16 mouse cellular contexts compared by ENCODE assay signal in the genomic region with DNA sequence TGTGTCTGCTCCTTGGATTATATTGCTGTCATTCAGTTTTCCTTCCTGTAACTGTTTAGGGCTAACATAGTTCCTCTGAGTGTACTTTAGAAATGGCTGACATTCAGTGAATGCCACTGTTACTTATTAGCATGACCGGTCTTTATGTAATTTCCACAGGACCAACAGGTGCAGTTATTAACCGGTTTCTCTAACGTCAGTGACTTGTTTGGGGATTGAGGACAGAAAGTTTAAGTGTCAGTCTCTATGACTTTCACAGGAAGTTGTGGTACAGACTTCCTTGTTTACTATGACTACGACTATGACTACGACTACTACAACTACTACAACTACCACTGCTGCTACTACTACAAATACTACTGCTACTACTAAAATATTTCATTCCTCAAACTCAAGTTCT.
A peak's percentile ranks its signal among the peaks of the same experiment; 100 is the strongest.
DNase-seq lines count a peak whose midpoint lies in the region; TF ChIP-seq lines count a peak whose summit lies in the region.
"Had no signal": no experiment of that assay in that cellular context is flagged by ENCODE, and none has a peak within 500 bp of the region (broad histone marks: within the 10 kb centered on the region; RNA-seq: fewer than 3 reads in every experiment).

No protein-coding gene starts in this region.

- no peak overlapping the region for H3K27ac ChIP-seq in thymus, adult 2 months (ENCODE audit: control insufficient read depth, insufficient read depth, low read length)
- H3K27ac ChIP-seq in macrophage: peak overlapping the region; percentile 32
- H3K27ac ChIP-seq: embryonic facial prominence, embryonic 10.5 days; gastrocnemius, adult 2 months; heart, adult 2 months; limb, embryonic 12.5 days had no signal

- no peak for TF ChIP-seq POLR2A in thymus, adult 2 months (IDR thresholded peaks at IDR 0.05; ENCODE audit: control insufficient read depth, extremely low read depth, insufficient read depth, low read length, poor library complexity)

- no peak overlapping the region for H3K4me3 ChIP-seq in thymus, adult 2 months (ENCODE audit: control insufficient read depth, insufficient read depth, low read length)
- no peak overlapping the region for H3K4me3 ChIP-seq in macrophage (ENCODE audit: inconsistent target)
- H3K4me3 ChIP-seq: embryonic facial prominence, embryonic 10.5 days; erythroblast, embryonic 14.5 days; gastrocnemius, adult 2 months; heart, adult 2 months; limb, embryonic 12.5 days had no signal

- no peaks in the 10 kb centered on the region for H3K27me3 ChIP-seq in thymus, adult 2 months (ENCODE audit: control insufficient read depth, insufficient read depth, low read length)
- H3K27me3 ChIP-seq: limb, embryonic 12.5 days had no signal

- 24% methylated on average over 5 of the region's 5 CpGs for WGBS in thymus, adult 2 months
- WGBS in macrophage (ENCODE audit: missing documents): 15% methylated on average over 5 of the region's 5 CpGs

- H3K36me3 ChIP-seq in thymus, adult 2 months (ENCODE audit: control insufficient read depth, insufficient read depth, low read length): no peaks in the 10 kb centered on the region
- H3K36me3 ChIP-seq in macrophage (ENCODE audit: inconsistent target): no peaks in the 10 kb centered on the region
- H3K36me3 ChIP-seq: embryonic facial prominence, embryonic 10.5 days; limb, embryonic 12.5 days had no signal

- no peaks in the 10 kb centered on the region for H3K4me1 ChIP-seq in thymus, adult 2 months (replicated peaks; ENCODE audit: control insufficient read depth, insufficient read depth, low read length)
- H3K4me1 ChIP-seq: embryonic facial prominence, embryonic 10.5 days; limb, embryonic 12.5 days had no signal

- TF ChIP-seq CTCF in thymus, adult 2 months (IDR thresholded peaks at IDR 0.05; ENCODE audit: borderline replicate concordance, control insufficient read depth, extremely low read depth, insufficient read depth, low read length, poor library complexity): no peak

- DNase-seq in thymus, postnatal 0 days (ENCODE audit: low spot score): peak; percentile 35
- no peak for DNase-seq in thymus, adult 2 months
- DNase-seq in T-cell, adult 2 months (ENCODE audit: low spot score): peak; percentile 39
- DNase-seq in adrenal gland, adult 18-20 months (ENCODE audit: low spot score in 2 of 2): no peak
- DNase-seq in left cerebral cortex, postnatal 4 days: no peak
- DNase-seq in gastrocnemius, postnatal 14 days: no peak
- DNase-seq: adrenal gland, adult 8-10 months; cerebellum, adult 9-11 months; forebrain, postnatal 0 days; gastrocnemius, adult 2 months; heart, adult 2 months; retina, postnatal 1 day had no signal

- H3K79me2 ChIP-seq in macrophage (ENCODE audit: inconsistent target): no peaks in the 10 kb centered on the region

- intact Hi-C loops in left cerebral cortex, postnatal 4 days (cut with DNase I): no loop called here
- intact Hi-C loops in gastrocnemius, postnatal 14 days (cut with DNase I; ENCODE audit: low total_unique reads): no loop called here

Comparison
In these comparisons a context has a peak if more than half of its experiments do, and no peak if none do; other contexts are left out.
1. DNase-seq: peak in thymus, postnatal 0 days (single experiment) and T-cell, adult 2 months (single experiment); none in thymus, adult 2 months (single experiment), adrenal gland, adult 18-20 months (0 of 2), left cerebral cortex, postnatal 4 days (single experiment) and gastrocnemius, postnatal 14 days (single experiment).